8 mouse cellular contexts compared by ENCODE assay signal in the genomic region with DNA sequence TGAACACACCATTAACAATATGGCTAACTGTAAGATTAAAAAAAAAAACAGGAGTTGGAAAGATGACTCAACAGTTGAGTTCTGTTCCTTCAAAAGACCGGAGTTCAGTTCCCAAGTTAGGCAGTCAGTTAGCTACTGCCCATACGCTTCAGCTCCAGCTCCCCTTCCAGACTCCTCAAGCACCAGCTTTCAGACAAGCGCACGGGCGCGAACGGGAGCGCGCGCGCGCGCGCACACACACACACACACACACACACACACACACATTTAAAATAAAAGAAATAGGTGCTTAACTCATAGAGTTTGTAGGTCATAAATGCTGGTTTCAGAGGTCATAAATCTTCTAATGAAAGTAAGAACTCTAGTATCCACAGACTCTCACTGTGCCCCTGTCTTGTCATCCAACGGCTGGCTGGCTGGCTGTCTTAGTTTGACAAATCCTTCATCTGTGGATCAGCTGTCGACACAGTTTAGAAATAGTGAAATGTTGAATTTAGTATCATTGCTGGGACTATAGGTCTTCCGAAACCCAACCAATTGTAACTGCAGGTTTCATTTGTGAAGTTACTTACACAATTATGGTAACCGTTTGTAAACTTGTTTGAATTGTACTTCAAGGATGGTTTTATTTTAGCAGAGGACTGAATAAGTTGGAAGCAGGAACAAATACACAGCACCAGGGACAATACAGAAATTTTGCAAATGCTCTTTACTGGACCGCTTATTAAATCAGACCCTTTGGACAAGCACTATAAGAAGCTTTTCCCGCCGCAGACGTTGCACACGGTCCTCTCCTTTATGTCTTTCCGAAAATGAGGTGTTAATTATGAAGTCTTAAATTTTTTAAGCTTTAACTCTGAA. TPM values are rescaled to one million over a fixed set of nuclear protein-coding genes. Genes with fewer than 3 reads are reported as not detected.
DNase-seq lines count a peak whose midpoint lies in the region; ATAC-seq and TF ChIP-seq lines count a peak whose summit lies in the region.

No protein-coding gene starts in this region.

- peaks cover 13% of the 10 kb centered on the region for H3K4me1 ChIP-seq in forebrain, embryonic 15.5 days
- H3K4me1 ChIP-seq in hindbrain, postnatal 0 days (ENCODE audit: insufficient read depth, low read length), result peaks cover 3% of the 10 kb centered on the region
- H3K4me1 ChIP-seq in liver, embryonic 15.5 days (replicated peaks), result peaks cover 32% of the 10 kb centered on the region
- peaks cover 7% of the 10 kb centered on the region for H3K4me1 ChIP-seq in neural tube, embryonic 12.5 days

- ATAC-seq in forebrain, embryonic 15.5 days (replicated peaks), result no peak
- ATAC-seq in hindbrain, postnatal 0 days, result no peak
- 0 out of 2 replicates have a peak, but pooled peaks have one; percentile 23 for ATAC-seq in liver, embryonic 15.5 days (ENCODE audit: insufficient read depth)
- no peak for ATAC-seq in neural tube, embryonic 12.5 days (ENCODE audit: low FRiP score, low read depth)

- WGBS in forebrain, embryonic 15.5 days, result under 1% methylated on average over 24 of the region's 24 CpGs
- WGBS in hindbrain, postnatal 0 days, result under 1% methylated on average over 24 of the region's 24 CpGs
- WGBS in liver, embryonic 15.5 days (ENCODE audit: insufficient replicate concordance), result under 1% methylated on average over 24 of the region's 24 CpGs
- WGBS in neural tube, embryonic 12.5 days, result under 1% methylated on average over 24 of the region's 24 CpGs

- no peaks in the 10 kb centered on the region for H3K27me3 ChIP-seq in forebrain, embryonic 15.5 days
- H3K27me3 ChIP-seq in hindbrain, postnatal 0 days (ENCODE audit: insufficient read depth, low read length), result no peaks in the 10 kb centered on the region
- H3K27me3 ChIP-seq in liver, embryonic 15.5 days, result no peaks in the 10 kb centered on the region
- H3K27me3 ChIP-seq in neural tube, embryonic 12.5 days (replicated peaks), result no peaks in the 10 kb centered on the region

- DNase-seq in layer of hippocampus, adult 2 months (ENCODE audit: low spot score in 2 of 2), result peak in 1 of 2 experiments; percentile 53
- DNase-seq in layer of hippocampus, adult 8-10 months (ENCODE audit: low spot score in 2 of 2), result no peak
- DNase-seq in c-Kit-negative CD71-positive TER-119-positive erythroid progenitor cells, embryonic 14.5 days (ENCODE audit: low read depth, low spot score), result peak; percentile 66
- DNase-seq in hindbrain, postnatal 0 days (ENCODE audit: low spot score), result peak; percentile 84
- DNase-seq in thymus, postnatal 4 days, result peak; percentile 72

- no peak for TF ChIP-seq CTCF in layer of hippocampus, adult 2 months (conservative IDR thresholded peaks at IDR 0.05)
- no peak for TF ChIP-seq CTCF in hindbrain, postnatal 0 days (IDR thresholded peaks at IDR 0.05; ENCODE audit: low read depth)

- peak overlapping the region; percentile 66 for H3K4me2 ChIP-seq in forebrain, embryonic 15.5 days (replicated peaks)
- peak overlapping the region; percentile 80 for H3K4me2 ChIP-seq in hindbrain, postnatal 0 days (ENCODE audit: low read depth, low read length)
- peak overlapping the region; percentile 78 for H3K4me2 ChIP-seq in liver, embryonic 15.5 days
- peak overlapping the region; percentile 68 for H3K4me2 ChIP-seq in neural tube, embryonic 12.5 days (replicated peaks)

- H3K36me3 ChIP-seq in forebrain, embryonic 15.5 days, result no peaks in the 10 kb centered on the region
- H3K36me3 ChIP-seq in hindbrain, postnatal 0 days (ENCODE audit: insufficient read depth, low read length), result no peaks in the 10 kb centered on the region
- H3K36me3 ChIP-seq in liver, embryonic 15.5 days (replicated peaks), result no peaks in the 10 kb centered on the region
- H3K36me3 ChIP-seq in neural tube, embryonic 12.5 days, result no peaks in the 10 kb centered on the region

- H3K9ac ChIP-seq in forebrain, embryonic 15.5 days (replicated peaks), result peak overlapping the region; percentile 68
- H3K9ac ChIP-seq in hindbrain, postnatal 0 days (replicated peaks; ENCODE audit: low read length), result peak overlapping the region; percentile 42
- peak overlapping the region; percentile 70 for H3K9ac ChIP-seq in liver, embryonic 15.5 days
- H3K9ac ChIP-seq in neural tube, embryonic 12.5 days, result peak overlapping the region; percentile 52

- no peaks in the 10 kb centered on the region for H3K9me3 ChIP-seq in forebrain, embryonic 15.5 days
- no peaks in the 10 kb centered on the region for H3K9me3 ChIP-seq in hindbrain, postnatal 0 days (ENCODE audit: low read length)
- H3K9me3 ChIP-seq in liver, embryonic 15.5 days (replicated peaks), result no peaks in the 10 kb centered on the region
- no peaks in the 10 kb centered on the region for H3K9me3 ChIP-seq in neural tube, embryonic 12.5 days

- H3K4me3 ChIP-seq in layer of hippocampus, adult 2 months, result peak overlapping the region; percentile 53
- H3K4me3 ChIP-seq in forebrain, embryonic 15.5 days, result peak overlapping the region; percentile 50
- H3K4me3 ChIP-seq in hindbrain, postnatal 0 days (ENCODE audit: low read length), result peak overlapping the region; percentile 56
- H3K4me3 ChIP-seq in liver, embryonic 15.5 days (replicated peaks), result peak overlapping the region; percentile 65
- H3K4me3 ChIP-seq in neural tube, embryonic 12.5 days, result peak overlapping the region; percentile 47

- no peak overlapping the region for H3K27ac ChIP-seq in layer of hippocampus, adult 2 months
- H3K27ac ChIP-seq in forebrain, embryonic 15.5 days (replicated peaks), result peak overlapping the region; percentile 76
- H3K27ac ChIP-seq in hindbrain, postnatal 0 days, result no peak overlapping the region
- peak overlapping the region; percentile 83 for H3K27ac ChIP-seq in liver, embryonic 15.5 days (replicated peaks)
- no peak overlapping the region for H3K27ac ChIP-seq in neural tube, embryonic 12.5 days

RNA-seq across cellular contexts. Expression of a gene that starts 16.2 kb away (rescaled TPM):
- total RNA-seq in layer of hippocampus, adult 2 months (2021), result not detected
- total RNA-seq in layer of hippocampus, adult 8-10 months (2022), result not detected
- polyA plus RNA-seq in forebrain, embryonic 15.5 days (2015; fragmentation: Nextera tagmentation; extraction: Ambion mirVana), result 0.05 and 0.08 TPM in 2 replicates
- total RNA-seq in hindbrain, postnatal 0 days (2014; rRNA removed), result 0.40 and 0.89 TPM in 2 replicates
- 0.15 and 0.24 TPM in 2 replicates for polyA plus RNA-seq in hindbrain, postnatal 0 days (2015; fragmentation: Nextera tagmentation; extraction: Ambion mirVana)
- 1.6 and 2.1 TPM in 2 replicates for polyA plus RNA-seq in liver, embryonic 15.5 days (2015; fragmentation: Nextera tagmentation; extraction: Ambion mirVana)
- not detected in 2 replicates for polyA plus RNA-seq in neural tube, embryonic 12.5 days (2016; fragmentation: Nextera tagmentation; extraction: Ambion mirVana)

RNA-seq across cellular contexts. Expression of a gene that starts 25.8 kb away (rescaled TPM):
- 1 to 10 TPM; 7.8 to 9.7 TPM for total RNA-seq in layer of hippocampus, adult 2 months (2021)
- 1 to 10 TPM; 8.0 to 9.0 (median 8.7) TPM for total RNA-seq in layer of hippocampus, adult 8-10 months (2022)
- polyA plus RNA-seq in forebrain, embryonic 15.5 days (2015; fragmentation: Nextera tagmentation; extraction: Ambion mirVana), result 13.0 and 13.2 TPM in 2 replicates
- total RNA-seq in hindbrain, postnatal 0 days (2014; rRNA removed), result 5.0 and 5.5 TPM in 2 replicates
- polyA plus RNA-seq in hindbrain, postnatal 0 days (2015; fragmentation: Nextera tagmentation; extraction: Ambion mirVana), result 7.2 and 7.6 TPM in 2 replicates
- 5.1 and 5.2 TPM in 2 replicates for polyA plus RNA-seq in liver, embryonic 15.5 days (2015; fragmentation: Nextera tagmentation; extraction: Ambion mirVana)
- polyA plus RNA-seq in neural tube, embryonic 12.5 days (2016; fragmentation: Nextera tagmentation; extraction: Ambion mirVana), result 11.4 TPM in 2 replicates

RNA-seq across cellular contexts. Expression of a gene that starts 39.2 kb away (rescaled TPM):
- under 1 TPM; 0.49 to 0.52 TPM for total RNA-seq in layer of hippocampus, adult 2 months (2021)
- 1 to 10 TPM in 2 of 4 experiments, under 1 TPM in 2; 0.80 to 1.9 (median 1.1) TPM for total RNA-seq in layer of hippocampus, adult 8-10 months (2022)
- 0.11 TPM in 1 of 2 replicates, not detected in the other for polyA plus RNA-seq in forebrain, embryonic 15.5 days (2015; fragmentation: Nextera tagmentation; extraction: Ambion mirVana)
- not detected in 2 replicates for total RNA-seq in hindbrain, postnatal 0 days (2014; rRNA removed)
- 0.11 TPM in 1 of 2 replicates, not detected in the other for polyA plus RNA-seq in hindbrain, postnatal 0 days (2015; fragmentation: Nextera tagmentation; extraction: Ambion mirVana)
- not detected in 2 replicates for polyA plus RNA-seq in liver, embryonic 15.5 days (2015; fragmentation: Nextera tagmentation; extraction: Ambion mirVana)
- polyA plus RNA-seq in neural tube, embryonic 12.5 days (2016; fragmentation: Nextera tagmentation; extraction: Ambion mirVana), result 0.23 and 0.31 TPM in 2 replicates

Comparison
In these comparisons a context has a peak if more than half of its experiments do, and no peak if none do; other contexts are left out.
1. DNase-seq: peak in c-Kit-negative CD71-positive TER-119-positive erythroid progenitor cells, embryonic 14.5 days (single experiment), hindbrain, postnatal 0 days (single experiment) and thymus, postnatal 4 days (single experiment); none in layer of hippocampus, adult 8-10 months (0 of 2).
2. H3K27ac ChIP-seq: peak in forebrain, embryonic 15.5 days (single experiment) and liver, embryonic 15.5 days (single experiment); none in layer of hippocampus, adult 2 months (single experiment), hindbrain, postnatal 0 days (single experiment) and neural tube, embryonic 12.5 days (single experiment).
3. Peak in every context shown above with its lines, with median percentiles within 50 percentile points of each other: H3K4me3 ChIP-seq, H3K4me2 ChIP-seq and H3K9ac ChIP-seq.